Mouse (Mus musculus) midbrain, embryonic 13.5 days (tissue): ENCODE measurements around the gene Nceh1. TPM values are rescaled to one million over a fixed set of nuclear protein-coding genes. Genes with fewer than 3 reads are reported as not detected.

Experiments used
- ATAC-seq: fragments of 200-750 bp; cut with Nextera tagmentation; 2 replicates; pipeline ENCODE4 v1.8.0; 2017; ENCODE audit warnings: mild to moderate bottlenecking, moderate TSS enrichment, moderate library complexity
- H3K27ac ChIP-seq: fragments of 300-500 bp; sonication (generic); 2 replicates; pipeline ENCODE4 v1.5.1; 2015; ENCODE audit warnings: inconsistent platforms, mild to moderate bottlenecking, moderate library complexity
- H3K27me3 ChIP-seq: fragments of 300-500 bp; sonication (generic); 2 replicates; pipeline ENCODE4 v1.6.1; 2015; ENCODE audit warnings: mild to moderate bottlenecking, inconsistent platforms
- H3K36me3 ChIP-seq: fragments of 300-500 bp; sonication (generic); 2 replicates; pipeline ENCODE4 v1.6.1; 2015; ENCODE audit warnings: mild to moderate bottlenecking, inconsistent platforms
- H3K4me1 ChIP-seq: fragments of 300-500 bp; sonication (generic); replicated peaks from 2 replicates; pipeline ENCODE4 v1.6.1; 2015; ENCODE audit warnings: inconsistent platforms
- H3K4me2 ChIP-seq: fragments of 300-500 bp; sonication (generic); replicated peaks from 2 replicates; pipeline ENCODE4 v1.6.1; 2015; ENCODE audit warnings: moderate library complexity, mild to moderate bottlenecking, inconsistent platforms
- H3K4me3 ChIP-seq: fragments of 300-500 bp; sonication (generic); replicated peaks from 2 replicates; pipeline ENCODE4 v1.5.1; 2015; ENCODE audit warnings: mild to moderate bottlenecking, inconsistent platforms
- H3K9ac ChIP-seq: fragments of 300-500 bp; sonication (generic); replicated peaks from 2 replicates; pipeline ENCODE4 v1.6.1; 2015; ENCODE audit warnings: mild to moderate bottlenecking, inconsistent platforms
- H3K9me3 ChIP-seq: fragments of 300-500 bp; sonication (generic); 2 replicates; pipeline ENCODE4 v1.6.1; 2016; ENCODE audit warnings: mild to moderate bottlenecking, inconsistent platforms
- WGBS: fragments of 180-500 bp; shearing (Covaris S2); methylation state at CpG from one replicate; pipeline ENCODE4 v1.1.7; 2015; 5-methylcytosine and 5-hydroxymethylcytosine counted together
- polyA plus RNA-seq: library from polyadenylated mRNA; unstranded; fragments of >200 nt; fragmentation: Nextera tagmentation; extraction: Ambion mirVana; gene quantifications from 2 replicates; pipeline ENCODE4 v1.2.1, GENCODE M21; 2015

Gene Nceh1
- polyA plus RNA-seq, 1 experiment from 2014 or later: 4.8 TPM

GRCm38 (mm10) chr3:27195153-27195552, 12.4 kb downstream of the Nceh1 start:
- no peaks in the 10 kb centered on the region for H3K27me3 ChIP-seq
- 83% methylated on average over 4 of the region's 4 CpGs for WGBS

GRCm38 (mm10) chr3:27195573-27196227, 12.9 kb downstream of the Nceh1 start:
- Histone ChIP-seq H3K4me2 (no peak overlapping the region), H3K27ac (no peak overlapping the region), H3K4me3 (no peak overlapping the region), H3K36me3 (no peaks in the 10 kb centered on the region), H3K9ac (no peak overlapping the region), H3K27me3 (no peaks in the 10 kb centered on the region), H3K9me3 (no peaks in the 10 kb centered on the region), H3K4me1 (no peaks in the 10 kb centered on the region)
- peak; percentile 40 for ATAC-seq
- 89% methylated on average over 8 of the region's 8 CpGs for WGBS

More at GRCm38 (mm10) chr3:27195153-27195552, 12.4 kb downstream of the Nceh1 start:
- no peaks in the 10 kb centered on the region for H3K9me3 ChIP-seq
- no peaks in the 10 kb centered on the region for H3K4me1 ChIP-seq
- H3K36me3 ChIP-seq: no peaks in the 10 kb centered on the region
- no peak for ATAC-seq
- H3K4me2 ChIP-seq: no peak overlapping the region
- H3K9ac ChIP-seq: no peak overlapping the region
- H3K4me3 ChIP-seq: no peak overlapping the region
- H3K27ac ChIP-seq: no peak overlapping the region

- Histone ChIP-seq H3K4me2 (no peak overlapping the region), H3K9me3 (no peaks in the 10 kb centered on the region), H3K9ac (no peak overlapping the region), H3K27me3 (no peaks in the 10 kb centered on the region), H3K27ac (no peak overlapping the region), H3K36me3 (no peaks in the 10 kb centered on the region), H3K4me3 (no peak overlapping the region), H3K4me1 (no peaks in the 10 kb centered on the region)
- ATAC-seq: no peak
- WGBS: 85% methylated on average over 1 of the region's 1 CpGs
Observed at GRCm38 (mm10) chr3:27196529-27196928, 13.8 kb downstream of the Nceh1 start.

GRCm38 (mm10) chr3:27197816-27198215, 15.1 kb downstream of the Nceh1 start:
- Histone ChIP-seq H3K4me3 (no peak overlapping the region), H3K27me3 (no peaks in the 10 kb centered on the region), H3K36me3 (no peaks in the 10 kb centered on the region), H3K27ac (no peak overlapping the region), H3K4me2 (no peak overlapping the region), H3K9ac (no peak overlapping the region), H3K9me3 (no peaks in the 10 kb centered on the region), H3K4me1 (no peaks in the 10 kb centered on the region)
- ATAC-seq: no peak
- WGBS: 80% methylated on average over 5 of the region's 5 CpGs

- Histone ChIP-seq H3K4me1 (no peaks in the 10 kb centered on the region), H3K27ac (no peak overlapping the region), H3K9ac (no peak overlapping the region), H3K4me3 (no peak overlapping the region), H3K9me3 (no peaks in the 10 kb centered on the region), H3K27me3 (no peaks in the 10 kb centered on the region), H3K4me2 (no peak overlapping the region), H3K36me3 (no peaks in the 10 kb centered on the region)
- no peak for ATAC-seq
- WGBS: 91% methylated on average over 7 of the region's 7 CpGs
Observed at GRCm38 (mm10) chr3:27199120-27199519, 16.4 kb downstream of the Nceh1 start.

GRCm38 (mm10) chr3:27201728-27202411, 19.1 kb downstream of the Nceh1 start:
- Histone ChIP-seq H3K4me1 (no peaks in the 10 kb centered on the region), H3K4me2 (no peak overlapping the region), H3K27ac (no peak overlapping the region), H3K36me3 (no peaks in the 10 kb centered on the region), H3K27me3 (no peaks in the 10 kb centered on the region), H3K9ac (no peak overlapping the region), H3K9me3 (no peaks in the 10 kb centered on the region), H3K4me3 (no peak overlapping the region)
- 88% methylated on average over 5 of the region's 5 CpGs for whole genome bisulfite sequencing
- ATAC-seq: no peak

GRCm38 (mm10) chr3:27205068-27205467, 22.3 kb downstream of the Nceh1 start:
- no peak for ATAC-seq
- WGBS: 45% methylated on average over 5 of the region's 5 CpGs
- no peaks in the 10 kb centered on the region for H3K27me3 ChIP-seq
- no peaks in the 10 kb centered on the region for H3K4me1 ChIP-seq
- no peaks in the 10 kb centered on the region for H3K36me3 ChIP-seq
- no peaks in the 10 kb centered on the region for H3K9me3 ChIP-seq
- no peak overlapping the region for H3K9ac ChIP-seq
- H3K27ac ChIP-seq: no peak overlapping the region
- no peak overlapping the region for H3K4me3 ChIP-seq
- no peak overlapping the region for H3K4me2 ChIP-seq

- WGBS: 86% methylated on average over 9 of the region's 9 CpGs
- Histone ChIP-seq H3K9ac (no peak overlapping the region), H3K4me3 (no peak overlapping the region), H3K9me3 (no peaks in the 10 kb centered on the region), H3K4me2 (no peak overlapping the region), H3K36me3 (no peaks in the 10 kb centered on the region), H3K27me3 (no peaks in the 10 kb centered on the region), H3K4me1 (no peaks in the 10 kb centered on the region), H3K27ac (no peak overlapping the region)
- no peak for ATAC-seq
Observed at GRCm38 (mm10) chr3:27205514-27206220, 22.9 kb downstream of the Nceh1 start.

GRCm38 (mm10) chr3:27206221-27206560, 23.4 kb downstream of the Nceh1 start:
- no peak for ATAC-seq
- H3K36me3 ChIP-seq: no peaks in the 10 kb centered on the region
- no peaks in the 10 kb centered on the region for H3K9me3 ChIP-seq
- H3K4me1 ChIP-seq: no peaks in the 10 kb centered on the region
- no peak overlapping the region for H3K4me3 ChIP-seq
- 89% methylated on average over 4 of the region's 4 CpGs for WGBS
- H3K9ac ChIP-seq: no peak overlapping the region
- H3K27ac ChIP-seq: no peak overlapping the region
- H3K4me2 ChIP-seq: no peak overlapping the region
- H3K27me3 ChIP-seq: no peaks in the 10 kb centered on the region

GRCm38 (mm10) chr3:27206577-27206976, 23.8 kb downstream of the Nceh1 start:
- no peak for ATAC-seq
- Histone ChIP-seq H3K27me3 (no peaks in the 10 kb centered on the region), H3K4me2 (no peak overlapping the region), H3K4me1 (no peaks in the 10 kb centered on the region), H3K9ac (no peak overlapping the region), H3K36me3 (no peaks in the 10 kb centered on the region), H3K9me3 (no peaks in the 10 kb centered on the region), H3K4me3 (no peak overlapping the region), H3K27ac (no peak overlapping the region)
- 91% methylated on average over 8 of the region's 8 CpGs for WGBS

GRCm38 (mm10) chr3:27209707-27210106, 26.9 kb downstream of the Nceh1 start:
- no peak for ATAC-seq
- H3K27me3 ChIP-seq: no peaks in the 10 kb centered on the region
- no peaks in the 10 kb centered on the region for H3K9me3 ChIP-seq
- H3K4me2 ChIP-seq: no peak overlapping the region
- no peaks in the 10 kb centered on the region for H3K36me3 ChIP-seq
- no peak overlapping the region for H3K27ac ChIP-seq
- H3K9ac ChIP-seq: no peak overlapping the region
- H3K4me3 ChIP-seq: no peak overlapping the region
- H3K4me1 ChIP-seq: no peaks in the 10 kb centered on the region
- 91% methylated on average over 9 of the region's 9 CpGs for WGBS

- WGBS: 40% methylated on average over 7 of the region's 7 CpGs
- no peak for ATAC-seq
Observed at GRCm38 (mm10) chr3:27210271-27210670, 27.5 kb downstream of the Nceh1 start.

More at GRCm38 (mm10) chr3:27210271-27210670, 27.5 kb downstream of the Nceh1 start:
- no peak overlapping the region for H3K27ac ChIP-seq
- H3K9me3 ChIP-seq: no peaks in the 10 kb centered on the region
- H3K9ac ChIP-seq: no peak overlapping the region
- H3K27me3 ChIP-seq: no peaks in the 10 kb centered on the region
- H3K4me2 ChIP-seq: no peak overlapping the region
- no peaks in the 10 kb centered on the region for H3K36me3 ChIP-seq
- no peak overlapping the region for H3K4me3 ChIP-seq
- H3K4me1 ChIP-seq: no peaks in the 10 kb centered on the region
